Mouse (Mus musculus) heart, postnatal 25 days (tissue): ENCODE measurements at regions not wholly inside any gene's neighbourhood (a gene's known extent, or its start where the extent isn't known, plus 50 kb on each side); places are given as distances from the start of the nearest gene placed in this dataset.

Source experiments
- DNase-seq: peaks from one replicate; pipeline ENCODE4 v3.0.0; 2022; ENCODE audit warnings: low spot score
- intact Hi-C: fragments of 180-260 bp; cut with DNase I; formaldehyde crosslinking; loops from one replicate; pipeline ENCODE4 v1.15.1; 2025

GRCm38 (mm10) chr5:126835440-126835839 lies 406.2 kb upstream of the Tmem132c start:
- intact Hi-C loops, result no loop called here
- DNase-seq, result no peak

- DNase-seq, result no peak
- intact Hi-C loops, result no loop called here
Observed at GRCm38 (mm10) chr5:126842606-126843005, 399.0 kb upstream of the Tmem132c start.

GRCm38 (mm10) chr5:126862078-126862477 lies 379.5 kb upstream of the Tmem132c start:
- no peak for DNase-seq
- intact Hi-C loops, result no loop called here

GRCm38 (mm10) chr5:126875842-126876241 lies 365.8 kb upstream of the Tmem132c start:
- no peak for DNase-seq

GRCm38 (mm10) chr5:126890710-126891109 lies 350.9 kb upstream of the Tmem132c start:
- no peak for DNase-seq
- intact Hi-C loops, result no loop called here

More at GRCm38 (mm10) chr5:126875842-126876241, 365.8 kb upstream of the Tmem132c start:
- intact Hi-C loops, result no loop called here

- DNase-seq, result no peak
- intact Hi-C loops, result no loop called here
Observed at GRCm38 (mm10) chr5:126893063-126893462, 348.5 kb upstream of the Tmem132c start.

- intact Hi-C loops, result no loop called here
- no peak for DNase-seq
Observed at GRCm38 (mm10) chr5:126910084-126910483, 331.5 kb upstream of the Tmem132c start.

- DNase-seq, result no peak
- intact Hi-C loops, result no loop called here
Observed at GRCm38 (mm10) chr5:126917300-126917699, 324.3 kb upstream of the Tmem132c start.

GRCm38 (mm10) chr5:126933466-126933865 lies 308.1 kb upstream of the Tmem132c start:
- no peak for DNase-seq
- intact Hi-C loops, result no loop called here

- DNase-seq, result no peak
- intact Hi-C loops, result no loop called here
Observed at GRCm38 (mm10) chr5:126944861-126945260, 296.7 kb upstream of the Tmem132c start.

GRCm38 (mm10) chr5:126954189-126954588 lies 287.4 kb upstream of the Tmem132c start:
- intact Hi-C loops, result no loop called here
- no peak for DNase-seq

GRCm38 (mm10) chr5:126954634-126955033 lies 287.0 kb upstream of the Tmem132c start:
- intact Hi-C loops, result no loop called here
- DNase-seq, result no peak

GRCm38 (mm10) chr5:126964577-126964976 lies 277.0 kb upstream of the Tmem132c start:
- DNase-seq, result no peak
- intact Hi-C loops, result no loop called here

- DNase-seq, result no peak
- intact Hi-C loops, result no loop called here
Observed at GRCm38 (mm10) chr5:126967076-126967475, 274.5 kb upstream of the Tmem132c start.

GRCm38 (mm10) chr5:126969373-126969772 lies 272.2 kb upstream of the Tmem132c start:
- no peak for DNase-seq
- intact Hi-C loops, result no loop called here

GRCm38 (mm10) chr5:126971284-126971683 lies 270.3 kb upstream of the Tmem132c start:
- intact Hi-C loops, result no loop called here

GRCm38 (mm10) chr5:126971981-126972380 lies 269.6 kb upstream of the Tmem132c start:
- intact Hi-C loops, result no loop called here
- no peak for DNase-seq

More at GRCm38 (mm10) chr5:126971284-126971683, 270.3 kb upstream of the Tmem132c start:
- no peak for DNase-seq

- no peak for DNase-seq
- intact Hi-C loops, result no loop called here
Observed at GRCm38 (mm10) chr5:126973425-126973824, 268.2 kb upstream of the Tmem132c start.

GRCm38 (mm10) chr5:126974565-126974964 lies 267.0 kb upstream of the Tmem132c start:
- no peak for DNase-seq
- intact Hi-C loops, result no loop called here

GRCm38 (mm10) chr5:126995577-126995976 lies 246.0 kb upstream of the Tmem132c start:
- intact Hi-C loops, result loop anchor here (10.0 kb wide), 1 partner anchor 1471 kb away; no protein-coding TSS in a partner anchor
- DNase-seq, result no peak

- intact Hi-C loops, result no loop called here
- no peak for DNase-seq
Observed at GRCm38 (mm10) chr5:127014166-127014565, 227.4 kb upstream of the Tmem132c start.

GRCm38 (mm10) chr5:127016467-127017060 lies 225.0 kb upstream of the Tmem132c start:
- no peak for DNase-seq
- intact Hi-C loops, result no loop called here
